Mouse (Mus musculus) intestine, embryonic 16.5 days (tissue): ENCODE data around the gene Bcas1. TPM values are rescaled to one million over a fixed set of nuclear protein-coding genes. Genes with fewer than 3 reads are reported as not detected.

Source experiments
- polyA plus RNA-seq: library from polyadenylated mRNA; unstranded; fragments of >200 nt; fragmentation: Nextera tagmentation; extraction: Ambion mirVana; gene quantifications from 2 replicates; pipeline ENCODE4 v1.2.1, GENCODE M21; 2015

The Bcas1 gene
- polyA plus RNA-seq, 1 experiment from 2014 or later = 12.1 TPM

Other genes with a start within 250 kb of the Bcas1 start
- gene Pfdn4, start 68.6 kb upstream of the Bcas1 start, polyA plus RNA-seq = 46.6 and 48.5 TPM in 2 replicates
- not detected in 2 replicates for gene Cyp24a1, start 69.3 kb upstream of the Bcas1 start, polyA plus RNA-seq
- gene 4930470P17Rik, start 174.2 kb upstream of the Bcas1 start, polyA plus RNA-seq = not detected in 2 replicates